Mouse (Mus musculus): Measurements from ENCODE around the gene Ccdc136.

GRCm38 (mm10) chr6:29406412-29406811, 10.3 kb downstream of the Ccdc136 start:
- TF ChIP-seq CHD2 (IDR thresholded peaks at IDR 0.05; ENCODE audit: low read depth, low read length) (no peak), ZNF384 (IDR thresholded peaks at IDR 0.05; ENCODE audit: low read depth, low read length) (no peak), MAFK (IDR thresholded peaks at IDR 0.05; ENCODE audit: insufficient read depth, low read depth, low read length) (no peak), ZC3H11A (IDR thresholded peaks at IDR 0.05; ENCODE audit: borderline replicate concordance, low read depth, low read length) (no peak)

All from ES-E14 (cell line).